Mouse (Mus musculus) CH12.LX (cell line): Measurements from ENCODE around the gene Atp5j2. TPM values are rescaled to one million over a fixed set of nuclear protein-coding genes. Genes with fewer than 3 reads are reported as not detected.
A peak's percentile ranks its signal among the peaks of the same experiment; 100 is the strongest.

Experiments used
- DNase-seq: peaks from one replicate; pipeline ENCODE4 v3.0.0-alpha.2; 2013; ENCODE audit errors: extremely low read depth
- H3K27ac ChIP-seq: 2 replicates; pipeline ENCODE4 v1.5.1; 2012; ENCODE audit warnings: low read depth, mild to moderate bottlenecking, control low read depth, moderate library complexity; ENCODE audit not compliant: insufficient read depth
- H3K27me3 ChIP-seq: replicated peaks from 2 replicates; pipeline ENCODE3; 2012; ENCODE audit warnings: inconsistent platforms
- H3K36me3 ChIP-seq, 2 experiments: replicated peaks in 1 of 2; 2 replicates each; pipeline versions ENCODE3 to v1.6.1; 2012; ENCODE audit warnings: inconsistent platforms in 1 of 2, low read length in 1 of 2, mild to moderate bottlenecking in 1 of 2, mixed read lengths in 1 of 2, moderate library complexity in 1 of 2; ENCODE audit not compliant: control insufficient read depth in 1 of 2, insufficient read depth in 1 of 2
- H3K4me1 ChIP-seq, 2 experiments: 2 replicates each; pipeline ENCODE4 v1.6.1; 2012; ENCODE audit warnings: inconsistent platforms in 1 of 2, moderate library complexity in 1 of 2; ENCODE audit not compliant: insufficient read depth in 2 of 2, control insufficient read depth in 1 of 2
- H3K4me2 ChIP-seq: 2 replicates; pipeline ENCODE4 v1.6.1; 2012; ENCODE audit warnings: low read depth, mild to moderate bottlenecking, control low read depth; ENCODE audit not compliant: poor library complexity, insufficient read depth, severe bottlenecking
- H3K4me3 ChIP-seq, 3 experiments: fragments of 150-350 bp in 1 of 3; sonication (generic) in 1 of 3; replicated peaks in 1 of 3; 2 replicates each; pipeline versions ENCODE3 to v1.5.1; 2011 to 2012; ENCODE audit warnings: low read depth in 2 of 3, low read length in 2 of 3, mild to moderate bottlenecking in 2 of 3, moderate library complexity in 2 of 3, control low read depth in 1 of 3, improper control_type of control experiment in 1 of 3, inconsistent platforms in 1 of 3, mixed read lengths in 1 of 3; ENCODE audit not compliant: poor library complexity in 1 of 3
- H3K79me2 ChIP-seq: replicated peaks from 2 replicates; pipeline ENCODE4 v1.6.1; 2012; ENCODE audit warnings: mild to moderate bottlenecking, moderate library complexity; ENCODE audit not compliant: control insufficient read depth, poor library complexity, insufficient read depth, severe bottlenecking; ENCODE audit errors: extremely low read depth
- H3K9ac ChIP-seq: 2 replicates; pipeline ENCODE4 v1.6.1; 2012; ENCODE audit warnings: low read depth, mild to moderate bottlenecking, control low read depth, moderate library complexity; ENCODE audit not compliant: insufficient read depth
- H3K9me3 ChIP-seq: replicated peaks from 2 replicates; pipeline ENCODE3; 2012; ENCODE audit warnings: low read length, inconsistent platforms, mixed read lengths
- BHLHE40 ChIP-seq: IDR thresholded peaks from 2 replicates; pipeline ENCODE4 v1.6.1; 2011; ENCODE audit warnings: mild to moderate bottlenecking, low read depth, low read length, improper control_type of control experiment
- CHD2 ChIP-seq: IDR thresholded peaks from 2 replicates; pipeline ENCODE4 v1.6.1; 2011; ENCODE audit warnings: low read length, improper control_type of control experiment
- E2F4 ChIP-seq: IDR thresholded peaks from 2 replicates; pipeline ENCODE4 v1.6.1; 2011; ENCODE audit warnings: low read depth, low read length, improper control_type of control experiment; ENCODE audit not compliant: insufficient replicate concordance
- ELF1 ChIP-seq: IDR thresholded peaks from 2 replicates; pipeline ENCODE4 v1.6.1; 2014; ENCODE audit warnings: low read depth, mild to moderate bottlenecking, inconsistent platforms, low read length, improper control_type of control experiment
- EP300 ChIP-seq: IDR thresholded peaks from 2 replicates; pipeline ENCODE4 v1.6.1; 2011; ENCODE audit warnings: low read length, improper control_type of control experiment
- JUN ChIP-seq: IDR thresholded peaks from 2 replicates; pipeline ENCODE4 v1.6.1; 2011; ENCODE audit warnings: low read depth, mild to moderate bottlenecking, low read length, improper control_type of control experiment, moderate library complexity; ENCODE audit not compliant: insufficient read depth
- KAT2A ChIP-seq: IDR thresholded peaks from 2 replicates; pipeline ENCODE4 v1.6.1; 2012; ENCODE audit warnings: low read length, improper control_type of control experiment, inconsistent platforms; ENCODE audit not compliant: insufficient replicate concordance
- MAX ChIP-seq: IDR thresholded peaks from 2 replicates; pipeline ENCODE4 v1.6.1; 2011; ENCODE audit warnings: low read length, improper control_type of control experiment
- MAZ ChIP-seq: IDR thresholded peaks from 2 replicates; pipeline ENCODE4 v1.6.1; 2012; ENCODE audit warnings: low read depth, mild to moderate bottlenecking, inconsistent platforms, low read length, improper control_type of control experiment, moderate library complexity
- MEF2A ChIP-seq: IDR thresholded peaks from 2 replicates; pipeline ENCODE4 v1.6.1; 2014; ENCODE audit warnings: low read depth, mild to moderate bottlenecking, inconsistent platforms, low read length, improper control_type of control experiment, borderline replicate concordance
- MYC ChIP-seq: IDR thresholded peaks from 2 replicates; pipeline ENCODE4 v1.6.1; 2011; ENCODE audit warnings: low read depth, mild to moderate bottlenecking, improper control_type of control experiment, low read length
- NRF1 ChIP-seq: IDR thresholded peaks from 2 replicates; pipeline ENCODE4 v1.6.1; 2014; ENCODE audit warnings: low read depth, mild to moderate bottlenecking, inconsistent platforms, low read length, improper control_type of control experiment, moderate library complexity
- PAX5 ChIP-seq: IDR thresholded peaks from 2 replicates; pipeline ENCODE4 v1.6.1; 2012; ENCODE audit warnings: low read length, inconsistent platforms, mixed read lengths
- POLR2AphosphoS2 ChIP-seq: IDR thresholded peaks from 2 replicates; pipeline ENCODE4 v1.6.1; 2011; ENCODE audit warnings: low read depth, low read length, improper control_type of control experiment
- RAD21 ChIP-seq: IDR thresholded peaks from 2 replicates; pipeline ENCODE4 v1.6.1; 2011; ENCODE audit warnings: low read depth, mild to moderate bottlenecking, low read length, improper control_type of control experiment, moderate library complexity
- SIN3A ChIP-seq: IDR thresholded peaks from 2 replicates; pipeline ENCODE4 v1.6.1; 2012; ENCODE audit warnings: low read length, improper control_type of control experiment, inconsistent platforms
- SMC3 ChIP-seq: IDR thresholded peaks from 2 replicates; pipeline ENCODE4 v1.6.1; 2011; ENCODE audit warnings: low read depth, low read length, improper control_type of control experiment
- TCF12 ChIP-seq: IDR thresholded peaks from 2 replicates; pipeline ENCODE4 v1.6.1; 2014; ENCODE audit warnings: low read depth, mild to moderate bottlenecking, inconsistent platforms, low read length, improper control_type of control experiment
- UBTF ChIP-seq: IDR thresholded peaks from 2 replicates; pipeline ENCODE4 v1.6.1; 2012; ENCODE audit warnings: low read depth, mild to moderate bottlenecking, inconsistent platforms, low read length, improper control_type of control experiment, moderate library complexity
- USF1 ChIP-seq: IDR thresholded peaks from 2 replicates; pipeline ENCODE4 v1.6.1; 2014; ENCODE audit warnings: low read depth, mild to moderate bottlenecking, inconsistent platforms, low read length, improper control_type of control experiment
- ZC3H11A ChIP-seq: IDR thresholded peaks from 2 replicates; pipeline ENCODE4 v1.6.1; 2012; ENCODE audit warnings: low read depth, mild to moderate bottlenecking, inconsistent platforms, low read length, improper control_type of control experiment
- ZKSCAN1 ChIP-seq: IDR thresholded peaks from 2 replicates; pipeline ENCODE4 v1.6.1; 2012; ENCODE audit warnings: low read depth, inconsistent platforms, low read length, improper control_type of control experiment, borderline replicate concordance
- dilution Hi-C: fragments of 300-500 bp; cut with MboI; formaldehyde crosslinking; loops from 2 replicates; pipeline ENCODE4 v1.14.3; 2020; ENCODE audit warnings: low sequenced_read_pairs; ENCODE audit not compliant: extremely low pct_unique_long_range_greater_than_20kb, extremely low pct_ligation_motif_present
- in situ Hi-C: fragments of 300-500 bp; cut with MboI; formaldehyde crosslinking; loops from 3 replicates; pipeline ENCODE4 v1.14.3; 2019; ENCODE audit warnings: low sequenced_read_pairs, low pct_ligation_motif_present, low pct_unique_long_range_greater_than_20kb, mixed read lengths
- polyA plus RNA-seq: library from polyadenylated mRNA; unstranded; fragments of >175 nt; gene quantifications from 2 replicates; pipeline ENCODE4 v1.2.1, GENCODE M21; 2012; ENCODE audit warnings: low read depth; ENCODE audit not compliant: insufficient read length
- total RNA-seq, 2 experiments: library from RNA; depleted of rRNA; stranded (reverse); fragments of 300-350 nt in 1 of 2; fragments of >200 nt in 1 of 2; gene quantifications; 2 replicates each; pipeline ENCODE4 v1.2.3; 2012 to 2014

The Atp5j2 gene
- total and polyA plus RNA-seq, 3 experiments, result 202 to 440 (median 327) TPM

- TF ChIP-seq USF1 (no peak), ZKSCAN1 (no peak), POLR2AphosphoS2 (0 out of 2 replicates have a peak, but pooled peaks have one; percentile 60), ELF1 (no peak), RAD21 (no peak), ZC3H11A (no peak), SIN3A (no peak), JUN (no peak)
- Histone ChIP-seq H3K4me2 (no peak overlapping the region), H3K4me1 (peaks cover 0 to 8% of the 10 kb centered on the region in 2 experiments; a peak in 1 of 4 replicates), H3K27me3 (no peaks in the 10 kb centered on the region), H3K9me3 (no peaks in the 10 kb centered on the region), H3K27ac (no peak overlapping the region), H3K79me2 (no peaks in the 10 kb centered on the region), H3K4me3 (no peak overlapping the region), H3K36me3 (peaks cover 85 to 97% of the 10 kb centered on the region in 2 experiments), H3K9ac (no peak overlapping the region)
- in situ Hi-C loops (no loop called here), dilution Hi-C loops (no loop called here)
- no peak for DNase-seq
These were observed 42.6 kb downstream of the Atp5j2 start for GRCm38 (mm10) chr5:145149294-145149693.

GRCm38 (mm10) chr5:145147748-145148147 lies 44.1 kb downstream of the Atp5j2 start:
- no peak overlapping the region for H3K4me2 ChIP-seq
- no peak for DNase-seq
- H3K27me3 ChIP-seq, result no peaks in the 10 kb centered on the region
- H3K9me3 ChIP-seq, result no peaks in the 10 kb centered on the region
- peaks cover 0 to 16% of the 10 kb centered on the region in 2 experiments; a peak in 1 of 4 replicates for H3K4me1 ChIP-seq
- no peak overlapping the region for H3K4me3 ChIP-seq
- H3K9ac ChIP-seq, result no peak overlapping the region
- peaks cover 6% of the 10 kb centered on the region for H3K79me2 ChIP-seq
- TF ChIP-seq PAX5, result no peak
- no peak for TF ChIP-seq CHD2
- TF ChIP-seq NRF1, result no peak
- no peak for TF ChIP-seq EP300
- TF ChIP-seq MAX, result no peak
- no peak for TF ChIP-seq BHLHE40
- TF ChIP-seq KAT2A, result no peak
- no peak for TF ChIP-seq SMC3
- no peak for TF ChIP-seq UBTF
- no peak for TF ChIP-seq RAD21
- no peak for TF ChIP-seq MEF2A
- no peak for TF ChIP-seq MYC
- TF ChIP-seq E2F4, result no peak
- no peak for TF ChIP-seq ZKSCAN1
- no peak for TF ChIP-seq TCF12
- TF ChIP-seq MAZ, result no peak
- H3K27ac ChIP-seq, result no peak overlapping the region
- in situ Hi-C loops (no loop called here), dilution Hi-C loops (no loop called here)
- H3K36me3 ChIP-seq, result peaks cover 86 to 97% of the 10 kb centered on the region in 2 experiments
